Mouse (Mus musculus) lung, adult 2 months (tissue): ENCODE measurements at regions not wholly inside any gene's neighbourhood (a gene's known extent, or its start where the extent isn't known, plus 50 kb on each side); places are given as distances from the start of the nearest gene placed in this dataset.

Source experiments
- DNase-seq: peaks from one replicate; pipeline ENCODE4 v3.0.0; 2022
- H3K4me1 ChIP-seq: fragments of 200-500 bp; 2 replicates; pipeline ENCODE4 v1.6.1; 2011; ENCODE audit warnings: low read length; ENCODE audit not compliant: control insufficient read depth, insufficient read depth
- H3K4me3 ChIP-seq: fragments of 200-500 bp; replicated peaks from 2 replicates; pipeline ENCODE3; 2011; ENCODE audit warnings: low read depth, mild to moderate bottlenecking, control low read depth, low read length; ENCODE audit errors: extremely low read depth
- CTCF ChIP-seq: fragments of 200-500 bp; IDR thresholded peaks from 2 replicates; pipeline ENCODE4 v1.5.1; 2011; ENCODE audit warnings: mild to moderate bottlenecking, low read length, control low read depth; ENCODE audit not compliant: insufficient read depth
- POLR2A ChIP-seq: fragments of 200-500 bp; IDR thresholded peaks from 2 replicates; pipeline ENCODE4 v1.6.1; 2011; ENCODE audit warnings: low read depth, mild to moderate bottlenecking, control low read depth, low read length, borderline replicate concordance; ENCODE audit errors: extremely low read depth
- WGBS: fragments of 180-500 bp; shearing (Covaris S2); methylation state at CpG from one replicate; pipeline ENCODE4 v1.1.7; 2018; 5-methylcytosine and 5-hydroxymethylcytosine counted together

- H3K4me1 ChIP-seq, result peaks cover 6% of the 10 kb centered on the region; the same call in 1 of the 2 replicates
- no peak for DNase-seq
- WGBS, result 38% methylated on average over 1 of the region's 1 CpGs
- no peak overlapping the region for H3K4me3 ChIP-seq
- TF ChIP-seq CTCF (no peak), POLR2A (no peak)
Observed at GRCm38 (mm10) chr9:61321314-61321713, 50.9 kb upstream of the Tle3 start.

DNA sequence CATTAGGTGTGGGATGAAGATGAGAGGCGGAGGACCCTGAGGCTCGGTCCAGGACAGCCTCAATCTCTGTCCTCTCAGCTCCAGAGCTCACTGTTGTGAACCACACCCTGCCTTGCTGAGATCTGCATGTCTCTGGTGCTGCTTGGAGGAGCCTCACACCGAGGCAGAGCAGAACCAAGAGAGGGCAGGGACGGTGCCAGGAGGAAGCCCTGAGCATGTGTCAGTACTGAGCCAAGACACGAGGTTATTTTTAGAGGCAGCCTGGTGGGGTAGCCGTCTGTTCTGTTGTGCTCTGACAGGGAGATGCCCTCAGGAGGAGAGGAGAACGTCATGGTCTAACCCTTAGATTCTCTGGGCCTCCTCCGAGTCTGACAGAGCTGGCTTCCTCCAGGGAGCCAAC, 50.3 kb upstream of the Tle3 start:
- no peak for DNase-seq
- WGBS, result 36% methylated on average over 8 of the region's 8 CpGs
- TF ChIP-seq POLR2A, result no peak
- TF ChIP-seq CTCF, result no peak
- Histone ChIP-seq H3K4me1 (peaks cover 6% of the 10 kb centered on the region; the same call in 1 of the 2 replicates), H3K4me3 (no peak overlapping the region)

DNA sequence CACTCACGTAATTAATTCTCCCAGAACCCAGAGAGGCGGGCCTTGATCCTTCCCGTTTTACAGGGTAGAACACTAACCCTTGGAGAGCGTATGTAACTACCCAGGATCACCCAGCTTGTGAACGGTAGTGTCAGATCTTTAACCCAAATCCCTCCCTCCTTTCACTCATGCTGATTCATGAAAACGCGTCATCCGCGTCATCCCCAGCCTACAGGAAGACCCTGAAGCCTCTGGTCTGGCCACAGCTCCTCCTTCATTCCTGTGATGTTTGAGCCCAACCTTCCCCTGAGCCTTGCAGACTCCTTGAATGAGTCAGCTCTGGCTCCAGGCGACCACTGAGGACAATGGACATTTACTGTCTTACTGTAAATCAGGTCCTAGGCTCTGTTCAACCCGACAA, 49.8 kb upstream of the Tle3 start:
- no peak for TF ChIP-seq POLR2A
- TF ChIP-seq CTCF, result no peak
- 54% methylated on average over 11 of the region's 11 CpGs for WGBS
- peaks cover 6% of the 10 kb centered on the region; the same call in 1 of the 2 replicates for H3K4me1 ChIP-seq
- DNase-seq, result no peak
- H3K4me3 ChIP-seq, result no peak overlapping the region
